Mouse (Mus musculus) heart, adult 8-10 months (tissue): Measurements from ENCODE around the gene Mmaa. TPM values are rescaled to one million over a fixed set of nuclear protein-coding genes. Genes with fewer than 3 reads are reported as not detected.
A peak's percentile ranks its signal among the peaks of the same experiment; 100 is the strongest.

Experiments used
- DNase-seq: peaks from one replicate; pipeline ENCODE4 v3.0.0; 2022; ENCODE audit warnings: low spot score
- total RNA-seq, 4 experiments: library from RNA; stranded (reverse); gene quantifications; 2 replicates each; pipeline ENCODE4 v1.2.4; 2022

Mmaa gene
- total RNA-seq, 4 experiments from 2014 or later: 41.6 to 49.0 (median 46.5) TPM

GRCm38 (mm10) chr8:79288681-79289080 lies 6.1 kb downstream of the Mmaa start:
- no peak for DNase-seq

GRCm38 (mm10) chr8:79288250-79288649 lies 6.5 kb downstream of the Mmaa start:
- no peak for DNase-seq

GRCm38 (mm10) chr8:79286424-79286823 lies 8.3 kb downstream of the Mmaa start:
- no peak for DNase-seq

- DNase-seq: no peak
Measured at GRCm38 (mm10) chr8:79284626-79285025, 10.1 kb downstream of the Mmaa start.

- no peak for DNase-seq
Measured at GRCm38 (mm10) chr8:79281376-79281890, 13.3 kb downstream of the Mmaa start.

- no peak for DNase-seq
Measured at GRCm38 (mm10) chr8:79277264-79277870, 17.4 kb downstream of the Mmaa start.

- DNase-seq: no peak
Measured at GRCm38 (mm10) chr8:79274940-79275339, 19.8 kb downstream of the Mmaa start.

GRCm38 (mm10) chr8:79273776-79274175 lies 21.0 kb downstream of the Mmaa start:
- DNase-seq: peak; percentile 30

GRCm38 (mm10) chr8:79272676-79273075 lies 22.1 kb downstream of the Mmaa start:
- no peak for DNase-seq

- no peak for DNase-seq
Measured at GRCm38 (mm10) chr8:79268921-79269320, 25.8 kb downstream of the Mmaa start.

- no peak for DNase-seq
Measured at GRCm38 (mm10) chr8:79261920-79262319, 32.8 kb downstream of the Mmaa start.

GRCm38 (mm10) chr8:79256076-79256705 lies 38.5 kb downstream of the Mmaa start:
- DNase-seq: no peak

GRCm38 (mm10) chr8:79253742-79254141 lies 41.0 kb downstream of the Mmaa start:
- no peak for DNase-seq

- DNase-seq: no peak
Measured at GRCm38 (mm10) chr8:79248470-79248869, 46.3 kb downstream of the Mmaa start, which contains the start of gene 1700011L22Rik. Gene 1700011L22Rik, minus strand, starts transcription at chr8:79248570.

GRCm38 (mm10) chr8:79243422-79243821 lies 51.3 kb downstream of the Mmaa start:
- DNase-seq: no peak

- no peak for DNase-seq
Measured at GRCm38 (mm10) chr8:79239996-79240395, 54.7 kb downstream of the Mmaa start.

GRCm38 (mm10) chr8:79239320-79239719 lies 55.4 kb downstream of the Mmaa start:
- no peak for DNase-seq

GRCm38 (mm10) chr8:79229266-79229888 lies 65.4 kb downstream of the Mmaa start:
- no peak for DNase-seq

- no peak for DNase-seq
Measured at GRCm38 (mm10) chr8:79227916-79228315, 66.8 kb downstream of the Mmaa start.

- DNase-seq: no peak
Measured at GRCm38 (mm10) chr8:79227194-79227593, 67.5 kb downstream of the Mmaa start.

GRCm38 (mm10) chr8:79226046-79226445 lies 68.7 kb downstream of the Mmaa start:
- DNase-seq: no peak

GRCm38 (mm10) chr8:79225586-79225985 lies 69.2 kb downstream of the Mmaa start:
- DNase-seq: peak; percentile 38

- DNase-seq: no peak
Measured at GRCm38 (mm10) chr8:79224363-79224762, 70.4 kb downstream of the Mmaa start.
